Mouse (Mus musculus): ENCODE measurements around the gene Padi2.

DNA sequence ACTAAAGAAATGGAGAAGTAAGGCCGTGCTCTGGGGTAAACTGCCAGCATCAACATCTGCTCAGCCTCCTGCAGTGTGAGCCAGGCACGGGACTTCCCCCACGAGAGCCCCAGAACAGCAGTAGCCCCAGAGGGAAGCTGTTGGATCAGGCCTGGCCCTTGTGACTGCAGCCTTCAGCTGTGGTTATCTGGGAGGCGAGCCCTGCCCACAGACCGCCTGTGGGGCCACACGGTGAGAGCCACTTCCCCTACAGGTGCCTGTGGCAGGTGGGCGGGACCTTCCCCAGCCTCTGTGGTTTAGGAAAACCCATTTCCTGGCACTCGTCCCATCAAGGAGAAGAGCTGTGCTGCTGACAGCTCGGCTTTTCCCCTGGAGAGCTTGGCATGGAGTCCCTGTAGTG, 77.3 kb downstream of the Padi2 start:
- TF ChIP-seq POLR2A (IDR thresholded peaks at IDR 0.05; ENCODE audit: borderline replicate concordance, extremely low read depth, low read depth, low read length) (no peak), CTCF (IDR thresholded peaks at IDR 0.05; ENCODE audit: insufficient read depth, low read length) (no peak)
